9 mouse cellular contexts compared by ENCODE assay signal in the genomic region with DNA sequence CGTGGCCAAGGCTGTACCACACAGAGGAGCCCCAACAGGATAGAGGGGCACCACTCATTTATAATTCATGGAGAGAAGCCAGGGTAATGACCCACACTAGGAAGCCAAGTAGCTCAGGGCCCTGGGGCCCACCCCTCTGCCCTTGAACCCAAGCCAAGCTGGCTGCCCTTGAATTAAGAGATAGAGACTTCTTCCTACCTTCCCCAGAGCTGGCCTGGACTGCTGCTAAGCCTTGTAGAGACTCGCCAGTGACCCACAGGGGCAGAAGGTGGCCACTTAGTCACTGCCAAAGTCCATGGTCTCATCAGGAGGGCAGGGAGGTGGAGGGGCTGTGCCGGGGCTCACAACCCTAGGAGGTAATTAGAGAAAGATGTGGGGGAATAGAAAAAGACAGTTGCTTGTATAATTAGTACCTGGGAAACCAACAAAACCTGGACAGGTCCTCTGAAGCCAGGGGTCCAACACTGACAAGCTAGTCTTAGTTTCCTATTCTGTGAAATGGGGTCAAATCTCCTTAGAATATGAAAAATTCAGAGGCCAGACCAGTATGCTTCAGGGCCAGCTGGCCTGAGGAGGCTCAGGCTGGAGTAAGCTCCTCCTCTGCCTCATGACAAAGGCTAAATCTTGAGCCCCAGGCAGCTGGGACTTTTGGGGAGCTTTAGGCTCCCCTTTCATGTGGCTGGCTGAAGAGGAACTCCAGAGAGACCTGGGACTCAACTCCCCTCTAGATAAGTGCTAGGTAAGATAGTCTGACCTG. TPM values are rescaled to one million over a fixed set of nuclear protein-coding genes. Genes with fewer than 3 reads are reported as not detected.
DNase-seq lines count a peak whose midpoint lies in the region; ATAC-seq and TF ChIP-seq lines count a peak whose summit lies in the region.
"Had no signal": no experiment of that assay in that cellular context is flagged by ENCODE, and none has a peak within 500 bp of the region (broad histone marks: within the 10 kb centered on the region; RNA-seq: fewer than 3 reads in every experiment).

No protein-coding gene starts in this region.

- H3K4me1 ChIP-seq in heart, embryonic 10.5 days: peaks cover 52% of the 10 kb centered on the region
- H3K4me1 ChIP-seq in E14TG2a.4 (replicated peaks; ENCODE audit: low read depth, low read length): peaks cover 79% of the 10 kb centered on the region
- H3K4me1 ChIP-seq in forebrain, embryonic 16.5 days (replicated peaks; ENCODE audit: control insufficient read depth, insufficient read depth, low read length): peaks cover 30% of the 10 kb centered on the region
- peaks cover 16% of the 10 kb centered on the region for H3K4me1 ChIP-seq in limb, embryonic 14.5 days (ENCODE audit: control insufficient read depth, insufficient read depth, low read length)

- H3K9me3 ChIP-seq in heart, embryonic 10.5 days: no peaks in the 10 kb centered on the region
- no peaks in the 10 kb centered on the region for H3K9me3 ChIP-seq in E14TG2a.4 (ENCODE audit: low read length)
- no peaks in the 10 kb centered on the region for H3K9me3 ChIP-seq in forebrain, embryonic 16.5 days (ENCODE audit: control insufficient read depth, low read length)
- H3K9me3 ChIP-seq in limb, embryonic 14.5 days (ENCODE audit: control insufficient read depth, low read length): no peaks in the 10 kb centered on the region

- 0 out of 2 replicates have a peak overlapping the region, but pooled peaks have one; percentile 37 for H3K27ac ChIP-seq in heart, embryonic 10.5 days
- no peak overlapping the region for H3K27ac ChIP-seq in forebrain, embryonic 16.5 days (ENCODE audit: low read length)
- no peak overlapping the region for H3K27ac ChIP-seq in limb, embryonic 14.5 days (replicated peaks; ENCODE audit: low read depth, low read length)

- H3K27me3 ChIP-seq in heart, embryonic 10.5 days (ENCODE audit: insufficient read depth, poor library complexity, severe bottlenecking): no peaks in the 10 kb centered on the region
- no peaks in the 10 kb centered on the region for H3K27me3 ChIP-seq in E14TG2a.4 (ENCODE audit: insufficient read depth, low read length)
- no peaks in the 10 kb centered on the region for H3K27me3 ChIP-seq in forebrain, embryonic 16.5 days (replicated peaks; ENCODE audit: control insufficient read depth, insufficient read depth, low read length)
- no peaks in the 10 kb centered on the region for H3K27me3 ChIP-seq in limb, embryonic 14.5 days (ENCODE audit: control insufficient read depth, insufficient read depth, low read length)

- peak overlapping the region; percentile 30 for H3K9ac ChIP-seq in forebrain, embryonic 16.5 days (replicated peaks; ENCODE audit: low read depth, low read length)
- H3K9ac ChIP-seq in limb, embryonic 14.5 days (ENCODE audit: low read depth, low read length, severe bottlenecking): 0 out of 2 replicates have a peak overlapping the region, but pooled peaks have one; percentile 12

- no peak overlapping the region for H3K4me3 ChIP-seq in heart, embryonic 10.5 days
- H3K4me3 ChIP-seq in E14TG2a.4 (replicated peaks; ENCODE audit: low read length): peak overlapping the region; percentile 98
- H3K4me3 ChIP-seq in forebrain, embryonic 16.5 days (replicated peaks; ENCODE audit: low read length): peak overlapping the region; percentile 78
- H3K4me3 ChIP-seq in limb, embryonic 14.5 days (replicated peaks; ENCODE audit: low read length): no peak overlapping the region

- DNase-seq in heart, embryonic 10.5 days (ENCODE audit: low spot score): no peak
- DNase-seq in heart, adult 18-20 months: no peak
- DNase-seq in limb, embryonic 14.5 days (ENCODE audit: low spot score): no peak
- DNase-seq in thymus, postnatal 25 days: no peak
- DNase-seq in frontal cortex, adult 2 months (ENCODE audit: extremely low spot score in 1 of 2, low spot score in 1 of 2): no peak

- peaks cover 57% of the 10 kb centered on the region for H3K36me3 ChIP-seq in heart, embryonic 10.5 days
- peaks cover 70% of the 10 kb centered on the region for H3K36me3 ChIP-seq in E14TG2a.4 (ENCODE audit: insufficient read depth, low read length)
- peaks cover 47% of the 10 kb centered on the region for H3K36me3 ChIP-seq in forebrain, embryonic 16.5 days (ENCODE audit: control insufficient read depth, insufficient read depth)
- peaks cover 56% of the 10 kb centered on the region for H3K36me3 ChIP-seq in limb, embryonic 14.5 days (ENCODE audit: control insufficient read depth, insufficient read depth, low read length)

- no peak for TF ChIP-seq CTCF in E14TG2a.4 (conservative IDR thresholded peaks at IDR 0.05; ENCODE audit: low read length)

- WGBS in heart, embryonic 10.5 days: 77% methylated on average over 3 of the region's 3 CpGs
- WGBS in forebrain, embryonic 16.5 days: 75% methylated on average over 3 of the region's 3 CpGs
- WGBS in limb, embryonic 14.5 days: 53% methylated on average over 3 of the region's 3 CpGs

- peak overlapping the region; percentile 98 for H3K4me2 ChIP-seq in forebrain, embryonic 16.5 days (ENCODE audit: low read length)
- H3K4me2 ChIP-seq in limb, embryonic 14.5 days (replicated peaks; ENCODE audit: low read depth, low read length, severe bottlenecking): no peak overlapping the region

- ATAC-seq in forebrain, embryonic 16.5 days: no peak
- ATAC-seq in limb, embryonic 14.5 days (ENCODE audit: low FRiP score, low read depth): no peak
- ATAC-seq in inflammation-experienced regulatory T-cells, adult 6 months: no peak

- TF ChIP-seq POLR2A in limb, embryonic 14.5 days (IDR thresholded peaks at IDR 0.05; ENCODE audit: borderline replicate concordance, extremely low read depth, insufficient read depth, insufficient read length): no peak

RNA-seq across cellular contexts. Expression of a gene that starts 9.4 kb away (rescaled TPM):
- polyA plus RNA-seq in heart, embryonic 10.5 days (2016; fragmentation: Nextera tagmentation; extraction: Ambion mirVana): 68.1 and 96.1 TPM in 2 replicates
- 10 to 100 TPM; 55.1 to 55.9 TPM for total RNA-seq in heart, adult 18-20 months (2021)
- polyA plus RNA-seq in forebrain, embryonic 16.5 days (2015; fragmentation: Nextera tagmentation; extraction: Ambion mirVana): 88.9 and 92.2 TPM in 2 replicates
- polyA plus RNA-seq in limb, embryonic 14.5 days (2012; rRNA removed): 118 and 194 TPM in 2 replicates
- polyA plus RNA-seq in limb, embryonic 14.5 days (2014; fragmentation: Nextera tagmentation; extraction: Ambion mirVana): 70.1 and 74.3 TPM in 2 replicates
- 10 to 100 TPM; 24.3 to 29.6 (median 28.6) TPM for polyA plus RNA-seq in inflammation-experienced regulatory T-cells, adult 6 months (2017; shearing (Covaris generic))
- 133 and 142 TPM in 2 replicates for polyA plus RNA-seq in frontal cortex, adult 2 months (2012; rRNA removed)

RNA-seq across cellular contexts. Expression of a gene that starts 16.9 kb away (rescaled TPM):
- polyA plus RNA-seq in heart, embryonic 10.5 days (2016; fragmentation: Nextera tagmentation; extraction: Ambion mirVana): 0.06 and 1.2 TPM in 2 replicates
- total RNA-seq in heart, adult 18-20 months (2021): not detected
- polyA plus RNA-seq in forebrain, embryonic 16.5 days (2015; fragmentation: Nextera tagmentation; extraction: Ambion mirVana): 0.16 and 0.25 TPM in 2 replicates
- 0.06 and 0.08 TPM in 2 replicates for polyA plus RNA-seq in limb, embryonic 14.5 days (2012; rRNA removed)
- polyA plus RNA-seq in limb, embryonic 14.5 days (2014; fragmentation: Nextera tagmentation; extraction: Ambion mirVana): 0.06 TPM in 1 of 2 replicates, not detected in the other
- not detected for polyA plus RNA-seq in inflammation-experienced regulatory T-cells, adult 6 months (2017; shearing (Covaris generic))
- polyA plus RNA-seq in frontal cortex, adult 2 months (2012; rRNA removed): 0.15 and 0.22 TPM in 2 replicates
- polyA plus RNA-seq: embryonic facial prominence, embryonic 11.5 days had no signal

Comparison
In these comparisons a context has a peak if more than half of its experiments do, and no peak if none do; other contexts are left out.
1. H3K4me3 ChIP-seq: peak in E14TG2a.4 (single experiment) and forebrain, embryonic 16.5 days (single experiment); none in heart, embryonic 10.5 days (single experiment) and limb, embryonic 14.5 days (single experiment).